Mouse (Mus musculus) bone marrow macrophage, adult 2 months (primary cell): ENCODE data around the gene Cox19.
A peak's percentile ranks its signal among the peaks of the same experiment; 100 is the strongest.

ENCODE experiments used
- CTCF ChIP-seq: IDR thresholded peaks from 2 replicates; pipeline ENCODE4 v1.5.1; 2012; ENCODE audit warnings: low read depth, mild to moderate bottlenecking, low read length, moderate library complexity
- POLR2A ChIP-seq: IDR thresholded peaks from 2 replicates; pipeline ENCODE4 v1.6.1; 2012; ENCODE audit warnings: mild to moderate bottlenecking, low read depth, low read length, borderline replicate concordance

GRCm38 (mm10) chr5:139397959-139398753, 46.9 kb upstream of the Cox19 start:
- TF ChIP-seq POLR2A (no peak), CTCF (peak; percentile 39)
